Mouse (Mus musculus) heart, embryonic 10.5 days (tissue): ENCODE measurements at regions not wholly inside any gene's neighbourhood (a gene's known extent, or its start where the extent isn't known, plus 50 kb on each side); places are given as distances from the start of the nearest gene placed in this dataset.
A peak's percentile ranks its signal among the peaks of the same experiment; 100 is the strongest.

Source experiments
- DNase-seq: peaks from one replicate; pipeline ENCODE4 v3.0.0-alpha.2; 2017; ENCODE audit warnings: low spot score
- H3K27ac ChIP-seq: fragments of 300-500 bp; sonication (generic); 2 replicates; pipeline ENCODE4 v1.5.1; 2016; ENCODE audit warnings: mild to moderate bottlenecking
- H3K27me3 ChIP-seq: fragments of 300-500 bp; sonication (generic); 2 replicates; pipeline ENCODE4 v1.6.1; 2016; ENCODE audit warnings: mild to moderate bottlenecking; ENCODE audit not compliant: poor library complexity, insufficient read depth, severe bottlenecking
- H3K36me3 ChIP-seq: fragments of 300-500 bp; sonication (generic); 2 replicates; pipeline ENCODE4 v1.6.1; 2016; ENCODE audit warnings: mild to moderate bottlenecking, moderate library complexity
- H3K4me1 ChIP-seq: fragments of 300-500 bp; sonication (generic); 2 replicates; pipeline ENCODE4 v1.6.1; 2016; ENCODE audit warnings: mild to moderate bottlenecking
- H3K4me3 ChIP-seq: fragments of 300-500 bp; sonication (generic); 2 replicates; pipeline ENCODE4 v1.5.1; 2016; ENCODE audit warnings: mild to moderate bottlenecking, moderate library complexity
- H3K9me3 ChIP-seq: fragments of 300-500 bp; sonication (generic); 2 replicates; pipeline ENCODE4 v1.6.1; 2016; ENCODE audit warnings: mild to moderate bottlenecking, moderate library complexity
- WGBS: fragments of 180-500 bp; shearing (Covaris S2); methylation state at CpG from one replicate; pipeline ENCODE4 v1.1.7; 2016; 5-methylcytosine and 5-hydroxymethylcytosine counted together

DNA sequence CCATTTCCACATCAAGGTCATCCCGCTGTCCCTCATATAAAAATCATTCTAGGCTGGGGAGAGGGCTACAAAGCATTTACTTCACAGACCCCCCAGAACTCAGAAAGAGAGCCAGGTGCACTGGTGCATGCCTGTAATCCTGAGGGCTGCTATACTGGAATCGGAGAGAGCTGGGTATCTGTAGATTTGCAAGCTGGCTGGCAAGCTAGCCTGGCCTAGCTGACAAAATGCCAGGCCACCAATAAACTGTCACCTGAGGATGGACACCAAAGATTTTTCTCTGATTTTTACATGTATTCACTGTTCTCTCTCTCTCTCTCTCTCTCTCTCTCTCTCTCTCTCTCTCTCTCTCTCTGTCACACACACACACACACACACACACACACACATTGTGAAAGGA lies 98.1 kb upstream of the Gm6657 start:
- no peak overlapping the region for H3K4me3 ChIP-seq
- no peaks in the 10 kb centered on the region for H3K4me1 ChIP-seq
- no peaks in the 10 kb centered on the region for H3K27me3 ChIP-seq
- 69% methylated on average over 2 of the region's 2 CpGs for WGBS
- no peaks in the 10 kb centered on the region for H3K9me3 ChIP-seq
- DNase-seq: no peak
- H3K36me3 ChIP-seq: no peaks in the 10 kb centered on the region
- H3K27ac ChIP-seq: no peak overlapping the region

DNA sequence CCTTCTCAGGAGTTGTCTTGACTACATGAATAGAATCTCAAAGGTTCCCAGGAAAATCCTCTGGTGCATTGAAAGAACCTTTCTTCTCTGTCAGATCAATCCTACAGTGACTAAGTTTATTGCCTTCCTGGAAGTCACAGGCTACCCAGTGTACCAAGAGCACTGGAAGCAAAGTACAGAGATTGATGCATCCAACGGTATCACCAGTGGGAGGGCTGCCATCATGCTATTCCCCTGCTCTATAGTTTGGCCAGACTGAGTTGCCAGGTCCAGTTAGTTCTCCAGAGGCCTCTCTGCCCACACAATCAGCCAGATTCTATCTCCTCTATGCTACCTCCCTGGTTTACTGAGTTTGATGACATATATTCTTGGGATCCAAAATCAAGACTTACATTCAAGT lies 96.9 kb upstream of the Gm6657 start:
- Histone ChIP-seq H3K27me3 (no peaks in the 10 kb centered on the region), H3K9me3 (no peaks in the 10 kb centered on the region), H3K4me3 (no peak overlapping the region), H3K27ac (no peak overlapping the region), H3K4me1 (no peaks in the 10 kb centered on the region), H3K36me3 (no peaks in the 10 kb centered on the region)
- 68% methylated on average over 1 of the region's 1 CpGs for WGBS
- DNase-seq: no peak

DNA sequence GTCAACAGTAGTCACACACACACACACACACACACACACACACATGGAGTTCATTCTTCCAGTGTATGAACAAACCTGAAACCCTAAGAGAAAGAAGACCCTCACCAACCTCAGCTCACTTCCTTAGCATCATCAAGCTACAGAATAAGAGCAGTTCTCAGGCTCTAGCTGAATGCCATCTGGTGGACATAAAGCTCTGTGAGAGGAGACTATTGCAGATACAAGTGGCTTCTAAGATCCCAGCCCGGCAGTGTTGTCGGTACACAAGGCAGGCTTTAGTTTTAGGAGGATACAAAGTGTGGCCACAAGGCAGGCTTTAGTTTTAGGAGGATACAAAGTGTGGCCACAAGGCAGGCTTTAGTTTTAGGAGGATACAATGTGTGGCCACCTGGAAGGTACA lies 96.3 kb upstream of the Gm6657 start:
- 68% methylated on average over 2 of the region's 2 CpGs for WGBS
- Histone ChIP-seq H3K9me3 (no peaks in the 10 kb centered on the region), H3K4me1 (no peaks in the 10 kb centered on the region), H3K27me3 (no peaks in the 10 kb centered on the region), H3K4me3 (no peak overlapping the region), H3K27ac (no peak overlapping the region), H3K36me3 (no peaks in the 10 kb centered on the region)
- DNase-seq: no peak

DNA sequence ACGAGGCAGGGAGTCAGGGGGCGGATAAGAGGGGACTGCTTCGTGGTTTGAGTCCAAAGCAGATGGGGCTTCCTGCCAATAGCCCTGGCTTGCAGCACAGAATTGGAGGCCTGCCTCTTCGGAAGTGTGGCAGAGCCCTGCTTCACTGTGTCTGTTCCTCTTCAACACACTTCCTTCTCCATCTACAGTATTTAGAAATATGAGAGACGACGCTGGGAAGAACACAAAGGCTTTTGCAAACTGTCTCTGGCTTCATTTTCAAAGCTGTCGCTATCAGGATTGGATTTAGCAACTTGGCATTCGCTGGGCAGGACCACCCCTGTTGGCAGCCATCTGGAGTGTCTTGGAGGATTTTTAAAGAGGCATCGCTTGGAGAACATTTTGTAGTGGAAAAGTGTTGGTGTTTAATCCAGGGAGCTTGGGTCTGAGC lies 95.3 kb upstream of the Gm6657 start:
- WGBS: 69% methylated on average over 9 of the region's 9 CpGs
- Histone ChIP-seq H3K36me3 (no peaks in the 10 kb centered on the region), H3K4me3 (no peak overlapping the region), H3K27me3 (no peaks in the 10 kb centered on the region), H3K4me1 (no peaks in the 10 kb centered on the region), H3K9me3 (no peaks in the 10 kb centered on the region), H3K27ac (no peak overlapping the region)
- no peak for DNase-seq

DNA sequence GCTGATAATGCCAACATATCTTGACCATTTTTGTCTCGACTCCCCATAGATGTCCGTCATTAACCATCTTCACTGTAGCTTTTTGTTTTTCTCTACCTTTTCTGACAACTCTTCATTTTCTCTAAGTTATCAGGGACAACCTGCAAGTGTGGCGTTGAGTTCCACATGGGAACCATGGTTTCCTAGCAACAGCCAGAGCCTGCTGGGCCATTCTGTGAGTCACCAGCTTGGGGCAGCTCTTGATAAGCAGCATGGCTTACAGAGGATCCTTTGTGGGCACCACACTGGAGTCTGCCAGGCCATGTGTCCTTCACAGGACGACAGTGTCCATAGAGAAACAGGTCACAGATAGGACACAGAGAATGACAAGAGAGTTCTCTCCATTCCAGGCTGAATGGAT lies 94.3 kb upstream of the Gm6657 start:
- WGBS: 50% methylated on average over 4 of the region's 4 CpGs
- no peaks in the 10 kb centered on the region for H3K9me3 ChIP-seq
- no peaks in the 10 kb centered on the region for H3K27me3 ChIP-seq
- no peak overlapping the region for H3K4me3 ChIP-seq
- H3K27ac ChIP-seq: no peak overlapping the region
- no peaks in the 10 kb centered on the region for H3K36me3 ChIP-seq
- H3K4me1 ChIP-seq: no peaks in the 10 kb centered on the region
- DNase-seq: peak; percentile 76

DNA sequence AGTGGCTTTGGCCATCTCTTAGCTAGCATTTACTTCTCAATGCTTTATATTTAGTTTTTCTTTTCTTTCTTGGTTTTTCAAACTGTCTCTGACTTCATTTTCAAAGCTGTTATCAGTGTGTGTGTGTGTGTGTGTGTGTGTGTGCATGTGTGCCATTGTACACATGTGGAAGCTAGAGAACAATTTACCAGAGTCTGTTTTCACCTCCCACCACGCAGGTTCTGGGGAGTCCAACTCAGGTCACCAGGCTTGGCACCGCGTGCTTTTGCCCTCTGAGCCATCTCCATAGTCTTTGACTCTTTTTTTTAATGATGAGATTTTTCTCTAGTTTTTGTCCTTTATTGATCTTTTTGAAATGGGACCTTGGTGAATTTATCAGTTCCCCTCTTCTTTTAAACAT lies 93.3 kb upstream of the Gm6657 start:
- Histone ChIP-seq H3K4me3 (no peak overlapping the region), H3K36me3 (no peaks in the 10 kb centered on the region), H3K27ac (no peak overlapping the region), H3K9me3 (no peaks in the 10 kb centered on the region), H3K27me3 (no peaks in the 10 kb centered on the region), H3K4me1 (no peaks in the 10 kb centered on the region)
- DNase-seq: no peak
- 94% methylated on average over 3 of the region's 3 CpGs for WGBS

DNA sequence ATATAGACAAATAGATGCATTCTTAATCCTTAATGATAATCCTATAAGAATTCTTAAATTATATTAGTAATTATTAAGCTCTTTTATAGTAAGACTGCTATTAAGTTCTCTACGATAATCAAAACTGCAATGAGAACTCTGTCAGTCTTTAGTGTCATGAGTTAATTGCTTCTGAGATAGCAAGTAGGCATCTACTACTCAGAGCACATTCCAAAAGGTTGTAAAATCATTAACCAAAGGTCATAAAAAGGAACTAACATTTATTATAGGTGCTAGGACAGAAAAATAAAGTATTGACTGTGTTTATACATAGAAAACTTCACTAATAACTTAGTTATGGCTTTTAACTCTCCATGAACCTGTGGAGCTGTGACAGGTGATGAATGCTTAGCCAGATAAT lies 84.1 kb upstream of the Gm6657 start:
- no peak for DNase-seq
- no peaks in the 10 kb centered on the region for H3K4me1 ChIP-seq
- no peak overlapping the region for H3K4me3 ChIP-seq
- 68% methylated on average over 1 of the region's 1 CpGs for WGBS
- no peaks in the 10 kb centered on the region for H3K9me3 ChIP-seq
- H3K27ac ChIP-seq: no peak overlapping the region
- H3K27me3 ChIP-seq: no peaks in the 10 kb centered on the region
- H3K36me3 ChIP-seq: no peaks in the 10 kb centered on the region

DNA sequence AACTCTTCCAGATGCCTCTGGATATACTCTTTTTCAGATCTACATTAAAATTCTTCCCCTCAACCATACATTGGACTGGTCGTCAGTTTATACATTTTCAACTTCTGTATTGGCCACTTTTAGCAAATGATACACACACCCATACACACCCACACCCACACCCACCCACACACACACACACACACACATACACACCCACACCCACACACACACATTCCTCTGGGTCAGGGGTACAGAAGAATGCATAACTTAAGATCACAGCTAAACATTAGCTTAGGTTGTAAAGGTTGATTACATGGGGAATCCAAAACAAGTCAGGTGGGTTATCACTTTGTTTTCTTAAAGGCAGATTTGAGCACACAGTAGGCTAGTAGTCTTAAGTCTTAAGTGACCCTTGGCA lies 75.9 kb upstream of the Gm6657 start:
- DNase-seq: no peak
- Histone ChIP-seq H3K9me3 (no peaks in the 10 kb centered on the region), H3K4me3 (no peak overlapping the region), H3K27ac (no peak overlapping the region), H3K36me3 (no peaks in the 10 kb centered on the region), H3K27me3 (no peaks in the 10 kb centered on the region), H3K4me1 (0 out of 2 replicates have a peak, but pooled peaks cover 3% of the 10 kb centered on the region)
- WGBS: 87% methylated on average over 1 of the region's 1 CpGs

DNA sequence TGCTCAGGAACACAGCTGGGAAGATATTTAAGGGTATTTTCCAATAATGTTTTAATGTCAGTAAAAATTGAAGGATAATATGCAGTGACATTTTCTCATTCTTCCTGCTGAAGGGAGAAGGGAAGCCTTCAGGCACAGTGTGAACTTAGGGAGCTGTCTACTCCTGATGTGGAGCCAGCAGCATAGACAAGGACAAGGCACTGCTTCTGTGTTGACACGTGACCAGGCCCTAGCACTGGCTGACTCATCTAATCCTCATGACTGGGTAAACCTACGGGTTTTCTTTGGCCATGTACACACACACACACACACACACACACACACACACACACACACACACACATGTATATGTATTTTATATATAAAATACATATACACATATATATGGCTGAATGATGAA lies 74.8 kb upstream of the Gm6657 start:
- H3K4me3 ChIP-seq: no peak overlapping the region
- WGBS: 54% methylated on average over 2 of the region's 2 CpGs
- DNase-seq: no peak
- H3K4me1 ChIP-seq: 0 out of 2 replicates have a peak, but pooled peaks cover 3% of the 10 kb centered on the region
- no peaks in the 10 kb centered on the region for H3K27me3 ChIP-seq
- no peaks in the 10 kb centered on the region for H3K9me3 ChIP-seq
- no peak overlapping the region for H3K27ac ChIP-seq
- H3K36me3 ChIP-seq: no peaks in the 10 kb centered on the region

DNA sequence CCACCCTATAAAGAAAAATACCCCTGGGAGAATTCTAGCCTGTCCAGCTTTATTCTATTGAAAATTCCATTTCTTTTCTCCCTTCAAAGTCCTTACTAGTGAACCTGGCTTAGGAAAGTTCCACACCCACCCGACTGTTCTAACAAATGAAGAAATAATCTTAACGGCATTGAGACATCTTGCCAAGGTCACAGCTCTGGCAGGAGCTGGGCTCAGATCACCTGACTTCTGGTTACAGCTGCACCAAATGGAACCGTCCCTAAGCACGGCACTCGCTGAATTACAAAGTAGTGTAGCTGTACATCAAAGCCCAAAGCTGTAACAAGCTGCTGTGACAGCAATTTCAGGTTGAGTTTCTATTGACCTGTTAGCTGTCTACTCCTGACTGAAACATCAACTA lies 74.2 kb upstream of the Gm6657 start:
- no peaks in the 10 kb centered on the region for H3K9me3 ChIP-seq
- H3K4me3 ChIP-seq: no peak overlapping the region
- H3K4me1 ChIP-seq: 0 out of 2 replicates have a peak, but pooled peaks cover 3% of the 10 kb centered on the region
- DNase-seq: no peak
- H3K27ac ChIP-seq: no peak overlapping the region
- WGBS: 59% methylated on average over 5 of the region's 5 CpGs
- no peaks in the 10 kb centered on the region for H3K27me3 ChIP-seq
- no peaks in the 10 kb centered on the region for H3K36me3 ChIP-seq

DNA sequence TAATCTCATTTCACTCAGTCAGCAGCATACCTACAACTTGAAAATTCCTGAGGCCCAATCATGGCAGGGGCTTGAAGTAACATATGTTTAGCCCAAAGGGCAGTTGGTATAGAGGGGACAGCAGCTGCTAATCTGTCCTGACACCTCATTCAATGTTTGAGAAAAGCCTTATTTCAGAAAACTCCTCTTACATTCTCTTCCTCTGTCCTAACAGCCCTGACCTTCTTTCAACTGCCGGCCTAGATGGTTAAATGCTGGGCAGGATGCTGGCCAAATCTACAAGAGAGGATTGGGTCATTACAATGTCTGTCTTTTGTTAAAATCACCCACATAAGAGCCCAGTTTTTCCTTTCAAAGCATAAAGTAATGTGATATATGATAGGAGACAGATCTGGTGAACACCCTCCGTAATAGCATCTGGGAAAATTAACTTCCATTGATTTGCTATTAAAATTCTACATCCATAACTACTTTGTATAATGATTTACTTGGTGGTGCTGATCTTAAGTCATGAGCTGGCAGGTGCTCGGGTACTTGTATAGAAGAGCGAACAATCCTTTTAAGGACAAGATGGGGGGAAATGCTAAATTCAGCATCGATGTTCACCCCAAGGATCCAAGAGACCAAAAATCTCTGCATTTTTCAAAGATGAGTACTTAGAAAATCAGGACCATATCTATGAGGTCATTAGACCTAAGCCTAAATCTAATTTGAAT lies 64.8 kb upstream of the Gm6657 start:
- Histone ChIP-seq H3K4me3 (no peak overlapping the region), H3K4me1 (peaks cover 36% of the 10 kb centered on the region), H3K36me3 (no peaks in the 10 kb centered on the region), H3K9me3 (no peaks in the 10 kb centered on the region), H3K27ac (no peak overlapping the region), H3K27me3 (no peaks in the 10 kb centered on the region)
- no peak for DNase-seq
- WGBS: 80% methylated on average over 5 of the region's 5 CpGs

DNA sequence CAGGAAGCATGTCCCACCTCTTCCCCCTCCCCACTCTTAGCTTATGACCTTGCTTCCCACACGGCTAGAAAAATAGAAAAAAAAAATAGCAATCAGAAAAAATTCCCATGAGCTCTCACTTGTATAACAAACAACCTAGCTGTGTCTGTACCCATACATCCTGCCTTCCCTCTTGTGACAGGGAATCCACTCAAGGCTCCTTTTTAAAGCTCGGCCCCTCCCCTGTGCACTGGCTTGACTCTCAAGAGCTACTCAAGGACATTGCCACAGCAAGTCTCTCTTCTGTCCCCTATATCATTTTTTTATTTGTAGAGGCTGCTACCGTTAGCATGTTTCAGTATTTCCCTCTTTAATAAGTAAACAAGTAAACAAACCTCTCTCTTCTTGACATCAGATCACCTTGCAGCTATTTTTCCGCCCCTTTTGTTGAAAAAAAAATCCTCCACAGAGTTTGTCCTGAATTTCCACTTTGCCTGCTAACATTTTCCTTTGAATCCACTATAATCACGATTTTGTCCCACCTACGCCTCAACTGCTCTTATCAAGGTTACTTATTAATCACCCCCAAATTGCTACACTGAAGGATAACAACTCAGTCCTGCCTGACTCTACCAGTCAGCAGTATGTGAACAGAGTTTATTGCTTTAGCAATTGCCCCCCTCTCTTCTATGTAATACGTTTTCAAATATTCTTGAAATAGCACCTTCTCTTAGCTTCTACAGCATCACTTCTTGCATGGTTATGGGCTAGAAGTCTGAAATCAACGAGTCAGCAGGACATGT lies 61.8 kb upstream of the Gm6657 start:
- Histone ChIP-seq H3K9me3 (no peaks in the 10 kb centered on the region), H3K4me1 (peaks cover 48% of the 10 kb centered on the region), H3K4me3 (no peak overlapping the region), H3K36me3 (no peaks in the 10 kb centered on the region), H3K27ac (no peak overlapping the region), H3K27me3 (no peaks in the 10 kb centered on the region)
- no peak for DNase-seq
- WGBS: 59% methylated on average over 8 of the region's 8 CpGs

DNA sequence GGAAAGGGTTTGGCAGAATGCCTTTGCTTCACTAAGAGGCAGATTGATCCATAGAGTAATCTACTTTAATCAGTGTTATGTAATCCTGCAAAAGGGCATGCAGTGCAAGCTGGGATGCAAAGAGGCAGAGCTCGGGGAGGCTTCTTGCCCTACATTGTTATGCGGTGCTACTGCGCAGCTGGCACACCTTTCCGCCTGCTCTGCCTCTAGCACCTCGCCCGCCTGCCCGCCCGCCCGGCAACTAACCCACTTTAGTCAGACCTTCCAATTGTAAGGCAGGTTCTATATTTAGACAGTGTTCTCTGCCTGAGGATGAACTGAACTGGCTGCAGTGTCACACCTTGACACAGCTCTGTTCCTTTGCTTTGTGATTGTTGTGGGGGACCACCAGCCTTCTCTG lies 60.7 kb upstream of the Gm6657 start:
- no peak overlapping the region for H3K4me3 ChIP-seq
- peaks cover 48% of the 10 kb centered on the region for H3K4me1 ChIP-seq
- no peak overlapping the region for H3K27ac ChIP-seq
- H3K9me3 ChIP-seq: no peaks in the 10 kb centered on the region
- WGBS: 47% methylated on average over 9 of the region's 9 CpGs
- no peaks in the 10 kb centered on the region for H3K27me3 ChIP-seq
- no peaks in the 10 kb centered on the region for H3K36me3 ChIP-seq
- DNase-seq: no peak
